26 mouse cellular contexts compared by ENCODE assay signal in genomic region chr1:97628016-97628415, GRCm38 (mm10). TPM values are rescaled to one million over a fixed set of nuclear protein-coding genes. Genes with fewer than 3 reads are reported as not detected.
DNase-seq lines count a peak whose midpoint lies in the region; ATAC-seq lines count a peak whose summit lies in the region.
"Had no signal": no experiment of that assay in that cellular context is flagged by ENCODE, and none has a peak within 500 bp of the region (broad histone marks: within the 10 kb centered on the region; RNA-seq: fewer than 3 reads in every experiment).

No protein-coding gene starts in this region.

- H3K9ac ChIP-seq in hindbrain, embryonic 14.5 days, result no peak overlapping the region
- no peak overlapping the region for H3K9ac ChIP-seq in hindbrain, embryonic 13.5 days
- H3K9ac ChIP-seq: embryonic facial prominence, embryonic 13.5 days; heart, embryonic 12.5 days; limb, embryonic 13.5 days; lung, embryonic 15.5 days had no signal

- H3K36me3 ChIP-seq in hindbrain, embryonic 14.5 days (replicated peaks; ENCODE audit: control insufficient read depth, insufficient read depth), result no peaks in the 10 kb centered on the region
- H3K36me3 ChIP-seq in hindbrain, embryonic 13.5 days, result no peaks in the 10 kb centered on the region
- no peaks in the 10 kb centered on the region for H3K36me3 ChIP-seq in forebrain, embryonic 10.5 days (replicated peaks)
- H3K36me3 ChIP-seq: embryonic facial prominence, embryonic 13.5 days; heart, embryonic 12.5 days; limb, embryonic 13.5 days; lung, embryonic 15.5 days had no signal

- no peak for DNase-seq in frontal cortex, adult 2 months (ENCODE audit: extremely low spot score in 1 of 2, low spot score in 1 of 2)
- no peak for DNase-seq in hindbrain, embryonic 14.5 days (ENCODE audit: low spot score)
- DNase-seq in retina, postnatal 1 day, result peak; percentile 28
- no peak for DNase-seq in retina, embryonic 14.5 days (ENCODE audit: low spot score)
- DNase-seq in skeletal muscle tissue, adult 2 months (ENCODE audit: low read depth, low spot score), result peak; percentile 74
- DNase-seq in forebrain, embryonic 10.5 days (ENCODE audit: extremely low spot score, low spot score), result no peak
- DNase-seq: adrenal gland, postnatal 25 days; cerebellum, adult 8-10 months; heart, adult 2 months; heart, postnatal 4 days; kidney, adult 11 months; kidney, postnatal 14 days; right cerebral cortex, adult 18-20 months; right cerebral cortex, postnatal 4 days; thymus, postnatal 4 days had no signal

- no peak overlapping the region for H3K4me2 ChIP-seq in hindbrain, embryonic 14.5 days (replicated peaks)
- H3K4me2 ChIP-seq in hindbrain, embryonic 13.5 days, result no peak overlapping the region
- H3K4me2 ChIP-seq: embryonic facial prominence, embryonic 13.5 days; heart, embryonic 12.5 days; limb, embryonic 13.5 days; liver, embryonic 11.5 days; lung, embryonic 15.5 days; midbrain, embryonic 11.5 days had no signal

- peaks cover 17% of the 10 kb centered on the region for H3K4me1 ChIP-seq in hindbrain, embryonic 14.5 days (replicated peaks; ENCODE audit: control insufficient read depth, insufficient read depth, low read length)
- peaks cover 26% of the 10 kb centered on the region for H3K4me1 ChIP-seq in hindbrain, embryonic 13.5 days (replicated peaks)
- peaks cover 51% of the 10 kb centered on the region for H3K4me1 ChIP-seq in forebrain, embryonic 10.5 days
- H3K4me1 ChIP-seq: embryonic facial prominence, embryonic 13.5 days; heart, embryonic 12.5 days; limb, embryonic 13.5 days; lung, embryonic 15.5 days had no signal

- no peak overlapping the region for H3K4me3 ChIP-seq in hindbrain, embryonic 14.5 days (replicated peaks; ENCODE audit: low read length)
- no peak overlapping the region for H3K4me3 ChIP-seq in hindbrain, embryonic 13.5 days
- H3K4me3 ChIP-seq in forebrain, embryonic 10.5 days, result no peak overlapping the region
- H3K4me3 ChIP-seq: embryonic facial prominence, embryonic 13.5 days; heart, adult 2 months; heart, embryonic 12.5 days; limb, embryonic 13.5 days; lung, embryonic 15.5 days had no signal

- 0 out of 2 replicates have a peak, but pooled peaks have one; percentile 3 for ATAC-seq in frontal cortex, adult (ENCODE audit: low TSS enrichment)
- 0 out of 2 replicates have a peak, but pooled peaks have one; percentile 18 for ATAC-seq in hindbrain, embryonic 14.5 days (ENCODE audit: low FRiP score)
- no peak for ATAC-seq in hindbrain, embryonic 13.5 days (ENCODE audit: low FRiP score)
- ATAC-seq: forebrain, embryonic 16.5 days; inflammation-experienced regulatory T-cells, adult 6 months; Patski had no signal

- H3K27ac ChIP-seq in hindbrain, embryonic 14.5 days, result no peak overlapping the region; the same call in 1 of the 2 replicates
- no peak overlapping the region for H3K27ac ChIP-seq in hindbrain, embryonic 13.5 days
- H3K27ac ChIP-seq in forebrain, embryonic 10.5 days, result no peak overlapping the region
- H3K27ac ChIP-seq: embryonic facial prominence, embryonic 13.5 days; heart, adult 2 months; limb, embryonic 13.5 days; lung, embryonic 15.5 days had no signal

- H3K27me3 ChIP-seq in hindbrain, embryonic 14.5 days (ENCODE audit: control insufficient read depth, insufficient read depth, low read length), result no peaks in the 10 kb centered on the region
- H3K27me3 ChIP-seq in hindbrain, embryonic 13.5 days, result no peaks in the 10 kb centered on the region
- no peaks in the 10 kb centered on the region for H3K27me3 ChIP-seq in forebrain, embryonic 10.5 days (ENCODE audit: poor library complexity, severe bottlenecking)
- H3K27me3 ChIP-seq: embryonic facial prominence, embryonic 13.5 days; heart, embryonic 12.5 days; limb, embryonic 13.5 days; lung, embryonic 15.5 days; Patski had no signal

- H3K9me3 ChIP-seq in hindbrain, embryonic 14.5 days (ENCODE audit: control insufficient read depth, low read length), result no peaks in the 10 kb centered on the region
- no peaks in the 10 kb centered on the region for H3K9me3 ChIP-seq in hindbrain, embryonic 13.5 days
- no peaks in the 10 kb centered on the region for H3K9me3 ChIP-seq in forebrain, embryonic 10.5 days
- H3K9me3 ChIP-seq: embryonic facial prominence, embryonic 13.5 days; heart, embryonic 12.5 days; limb, embryonic 13.5 days; lung, embryonic 15.5 days had no signal

- 57% methylated on average over 8 of the region's 8 CpGs for WGBS in hindbrain, embryonic 14.5 days
- 52% methylated on average over 8 of the region's 8 CpGs for WGBS in hindbrain, embryonic 13.5 days
- WGBS in forebrain, embryonic 10.5 days, result 85% methylated on average over 8 of the region's 8 CpGs

RNA-seq across cellular contexts. Expression of gene D1Ertd622e, which starts 33.9 kb away (rescaled TPM):
- polyA plus RNA-seq in frontal cortex, adult 2 months (2012; rRNA removed), result 54.9 and 58.6 TPM in 2 replicates
- 62.8 and 75.9 TPM in 2 replicates for polyA plus RNA-seq in hindbrain, embryonic 14.5 days (2014; fragmentation: Nextera tagmentation; extraction: Ambion mirVana)
- 50.4 and 51.8 TPM in 2 replicates for polyA plus RNA-seq in hindbrain, embryonic 13.5 days (2015; fragmentation: Nextera tagmentation; extraction: Ambion mirVana)
- 28.3 and 28.7 TPM in 2 replicates for polyA plus RNA-seq in forebrain, embryonic 10.5 days (2016; fragmentation: Nextera tagmentation; extraction: Ambion mirVana)

Comparison
In these comparisons a context has a peak if more than half of its experiments do, and no peak if none do; other contexts are left out.
1. DNase-seq: peak in retina, postnatal 1 day (single experiment) and skeletal muscle tissue, adult 2 months (single experiment); none in frontal cortex, adult 2 months (0 of 2), hindbrain, embryonic 14.5 days (single experiment), retina, embryonic 14.5 days (single experiment) and forebrain, embryonic 10.5 days (single experiment).